Mouse (Mus musculus) ovary, postnatal 10 days (tissue): ENCODE data around the gene Atxn1.

Experiments used
- DNase-seq: peaks from one replicate; pipeline ENCODE4 v3.0.0; 2022; ENCODE audit warnings: low spot score

Gene Atxn1

GRCm38 (mm10) chr13:45514832-45515422 lies 449.9 kb downstream of the Atxn1 start:
- DNase-seq = no peak

- DNase-seq = no peak
Measured at GRCm38 (mm10) chr13:45514115-45514514, 450.7 kb downstream of the Atxn1 start.

- DNase-seq = no peak
Measured at GRCm38 (mm10) chr13:45513009-45513984, 451.5 kb downstream of the Atxn1 start.

- DNase-seq = no peak
Measured at GRCm38 (mm10) chr13:45512531-45512930, 452.3 kb downstream of the Atxn1 start.

- DNase-seq = no peak
Measured at GRCm38 (mm10) chr13:45511706-45512435, 452.9 kb downstream of the Atxn1 start.

- DNase-seq = no peak
Measured at GRCm38 (mm10) chr13:45509366-45509765, 455.4 kb downstream of the Atxn1 start.

- DNase-seq = peak; percentile 36
Measured at GRCm38 (mm10) chr13:45508495-45508894, 456.3 kb downstream of the Atxn1 start.

GRCm38 (mm10) chr13:45507274-45508229 lies 457.3 kb downstream of the Atxn1 start, which contains the start of gene Gmpr:
Gene Gmpr (plus strand): TSS chr13:45507444.
- DNase-seq = peak; percentile 53

GRCm38 (mm10) chr13:45505546-45505945 lies 459.3 kb downstream of the Atxn1 start:
- no peak for DNase-seq

- no peak for DNase-seq
Measured at GRCm38 (mm10) chr13:45502791-45503190, 462.0 kb downstream of the Atxn1 start.

- DNase-seq = no peak
Measured at GRCm38 (mm10) chr13:45499906-45500305, 464.9 kb downstream of the Atxn1 start.
